Mouse (Mus musculus) stomach, postnatal 0 days (tissue): ENCODE data around the gene C530008M17Rik. TPM values are rescaled to one million over a fixed set of nuclear protein-coding genes. Genes with fewer than 3 reads are reported as not detected.
A peak's percentile ranks its signal among the peaks of the same experiment; 100 is the strongest.

ENCODE experiments used
- ATAC-seq: fragments of 200-750 bp; cut with Nextera tagmentation; 2 replicates; pipeline ENCODE4 v1.8.0; 2017; ENCODE audit not compliant: low FRiP score, low TSS enrichment
- DNase-seq: peaks from one replicate; pipeline ENCODE4 v3.0.0-alpha.2; 2016; ENCODE audit warnings: low spot score
- H3K27ac ChIP-seq: fragments of 300-500 bp; sonication (generic); replicated peaks from 2 replicates; pipeline ENCODE4 v1.5.1; 2014; ENCODE audit warnings: mild to moderate bottlenecking, control low read depth
- H3K27me3 ChIP-seq: fragments of 300-500 bp; sonication (generic); 2 replicates; pipeline ENCODE4 v1.6.1; 2014; ENCODE audit warnings: low read length; ENCODE audit not compliant: control insufficient read depth, insufficient read depth
- H3K36me3 ChIP-seq: fragments of 300-500 bp; sonication (generic); 2 replicates; pipeline ENCODE4 v1.6.1; 2014; ENCODE audit warnings: low read length, mixed read lengths; ENCODE audit not compliant: control insufficient read depth, insufficient read depth
- H3K4me1 ChIP-seq: fragments of 300-500 bp; sonication (generic); replicated peaks from 2 replicates; pipeline ENCODE4 v1.6.1; 2014; ENCODE audit warnings: antibody characterized with exemption; ENCODE audit not compliant: control insufficient read depth, insufficient read depth
- H3K4me2 ChIP-seq: fragments of 300-500 bp; sonication (generic); replicated peaks from 2 replicates; pipeline ENCODE4 v1.6.1; 2014; ENCODE audit warnings: low read depth, mild to moderate bottlenecking, control low read depth, moderate library complexity
- H3K4me3 ChIP-seq: fragments of 300-500 bp; sonication (generic); 2 replicates; pipeline ENCODE4 v1.5.1; 2014; ENCODE audit warnings: low read depth, low read length, control low read depth
- H3K9ac ChIP-seq: fragments of 300-500 bp; sonication (generic); 2 replicates; pipeline ENCODE4 v1.6.1; 2014; ENCODE audit warnings: mild to moderate bottlenecking, low read length, control low read depth, mixed read lengths
- H3K9me3 ChIP-seq: fragments of 300-500 bp; sonication (generic); 2 replicates; pipeline ENCODE4 v1.6.1; 2016; ENCODE audit warnings: low read length; ENCODE audit not compliant: control insufficient read depth
- CTCF ChIP-seq: IDR thresholded peaks from 2 replicates; pipeline ENCODE4 v1.5.1; 2016; ENCODE audit warnings: antibody characterized with exemption, low read depth, mild to moderate bottlenecking, moderate library complexity
- EP300 ChIP-seq: optimal IDR thresholded peaks from 2 replicates; pipeline ENCODE3; 2016; ENCODE audit warnings: antibody characterized with exemption
- WGBS: fragments of 180-500 bp; shearing (Covaris S2); extraction: QIAGEN DNeasy Blood & Tissue Kit; methylation state at CpG from one replicate; pipeline ENCODE4 v1.1.7; 2014; 5-methylcytosine and 5-hydroxymethylcytosine counted together
- polyA plus RNA-seq: library from polyadenylated mRNA; unstranded; fragments of >200 nt; fragmentation: Nextera tagmentation; extraction: Ambion mirVana; gene quantifications from 2 replicates; pipeline ENCODE4 v1.2.1, GENCODE M21; 2015

Gene C530008M17Rik
- polyA plus RNA-seq, 1 experiment from 2014 or later: 3.6 TPM

DNA sequence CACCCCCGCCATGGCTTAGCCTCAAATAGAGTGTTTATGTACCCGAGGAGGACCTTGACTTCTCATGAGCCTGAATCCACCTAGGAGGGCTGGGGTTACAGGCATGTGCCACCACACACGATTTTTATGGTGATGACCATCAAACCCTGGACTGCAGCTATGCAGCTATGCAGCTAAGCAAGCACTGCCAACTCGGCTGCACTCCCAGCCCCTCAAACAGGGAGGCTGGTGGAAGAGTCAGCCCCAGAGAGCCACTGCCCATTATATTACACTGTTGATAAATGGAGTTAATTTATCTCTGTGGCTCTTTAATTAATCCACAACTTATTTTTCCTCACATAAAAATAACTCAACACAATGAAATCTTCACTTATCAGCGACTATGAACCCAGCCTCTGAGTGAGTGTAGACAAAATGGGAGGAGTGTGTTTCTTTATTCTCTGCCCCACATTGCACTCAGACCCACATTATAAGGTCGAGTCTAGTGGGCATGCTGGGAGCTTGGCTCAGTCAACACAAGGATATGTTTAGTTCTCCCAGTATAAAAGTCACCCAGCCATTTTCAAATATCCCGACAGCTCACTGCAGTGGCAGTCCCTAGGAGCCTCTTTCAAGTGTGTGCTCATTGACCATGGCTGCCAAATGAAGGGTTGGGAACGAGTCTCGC lies 117.3 kb downstream of the C530008M17Rik start:
- no peak overlapping the region for H3K4me3 ChIP-seq
- WGBS: 51% methylated on average over 9 of the region's 9 CpGs
- H3K9me3 ChIP-seq: no peaks in the 10 kb centered on the region
- no peaks in the 10 kb centered on the region for H3K36me3 ChIP-seq
- H3K4me1 ChIP-seq: no peaks in the 10 kb centered on the region
- no peaks in the 10 kb centered on the region for H3K27me3 ChIP-seq
- no peak overlapping the region for H3K4me2 ChIP-seq
- H3K27ac ChIP-seq: no peak overlapping the region
- peak; percentile 27 for DNase-seq
- H3K9ac ChIP-seq: no peak overlapping the region
- TF ChIP-seq EP300 (no peak), CTCF (no peak)
- peak; percentile 84 for ATAC-seq

DNA sequence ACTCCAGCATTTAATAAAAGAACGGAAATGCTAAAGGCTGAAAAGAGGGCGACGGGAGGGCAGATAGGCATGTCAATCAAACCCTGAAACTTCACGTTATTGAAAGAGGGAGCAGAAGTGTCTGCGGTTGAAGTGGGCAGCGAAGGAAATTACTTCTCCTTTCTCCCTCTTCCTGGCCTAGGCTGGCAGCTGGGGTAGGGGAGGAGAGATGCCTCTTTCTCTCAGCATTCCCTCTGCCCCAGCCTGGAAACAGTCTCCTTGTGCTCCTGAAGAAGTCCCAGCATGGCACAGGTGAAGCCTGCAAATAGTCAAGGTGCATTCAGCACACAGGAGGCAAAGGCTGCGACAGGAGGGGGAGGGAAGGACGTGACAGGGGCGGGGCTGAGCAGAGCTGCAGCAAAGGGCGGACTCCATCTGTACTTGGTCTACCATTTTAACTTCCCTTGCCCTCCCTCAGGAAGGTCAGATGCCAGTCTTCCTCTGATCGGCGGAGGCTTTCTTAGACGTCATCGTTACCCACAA lies 122.8 kb downstream of the C530008M17Rik start:
- ATAC-seq (peak; percentile 88), DNase-seq (peak; percentile 72)
- Histone ChIP-seq H3K27me3 (no peaks in the 10 kb centered on the region), H3K9me3 (no peaks in the 10 kb centered on the region), H3K9ac (no peak overlapping the region; the same call in 1 of the 2 replicates), H3K4me2 (peak overlapping the region; percentile 20; the same call in 1 of the 2 replicates), H3K27ac (no peak overlapping the region), H3K36me3 (no peaks in the 10 kb centered on the region), H3K4me1 (no peaks in the 10 kb centered on the region), H3K4me3 (no peak overlapping the region)
- no peak for TF ChIP-seq EP300
- no peak for TF ChIP-seq CTCF
- WGBS: 43% methylated on average over 14 of the region's 14 CpGs

- H3K27ac ChIP-seq: no peak overlapping the region
- ATAC-seq: no peak
- WGBS: 72% methylated on average over 13 of the region's 13 CpGs
- no peak overlapping the region for H3K4me3 ChIP-seq
- no peaks in the 10 kb centered on the region for H3K36me3 ChIP-seq
- DNase-seq: no peak
- H3K4me2 ChIP-seq: no peak overlapping the region
- H3K9ac ChIP-seq: no peak overlapping the region
- H3K4me1 ChIP-seq: no peaks in the 10 kb centered on the region
- no peaks in the 10 kb centered on the region for H3K9me3 ChIP-seq
- TF ChIP-seq CTCF: no peak
- no peak for TF ChIP-seq EP300
- H3K27me3 ChIP-seq: no peaks in the 10 kb centered on the region
Measured at GRCm38 (mm10) chr5:76781943-76782342, 125.6 kb downstream of the C530008M17Rik start.

DNA sequence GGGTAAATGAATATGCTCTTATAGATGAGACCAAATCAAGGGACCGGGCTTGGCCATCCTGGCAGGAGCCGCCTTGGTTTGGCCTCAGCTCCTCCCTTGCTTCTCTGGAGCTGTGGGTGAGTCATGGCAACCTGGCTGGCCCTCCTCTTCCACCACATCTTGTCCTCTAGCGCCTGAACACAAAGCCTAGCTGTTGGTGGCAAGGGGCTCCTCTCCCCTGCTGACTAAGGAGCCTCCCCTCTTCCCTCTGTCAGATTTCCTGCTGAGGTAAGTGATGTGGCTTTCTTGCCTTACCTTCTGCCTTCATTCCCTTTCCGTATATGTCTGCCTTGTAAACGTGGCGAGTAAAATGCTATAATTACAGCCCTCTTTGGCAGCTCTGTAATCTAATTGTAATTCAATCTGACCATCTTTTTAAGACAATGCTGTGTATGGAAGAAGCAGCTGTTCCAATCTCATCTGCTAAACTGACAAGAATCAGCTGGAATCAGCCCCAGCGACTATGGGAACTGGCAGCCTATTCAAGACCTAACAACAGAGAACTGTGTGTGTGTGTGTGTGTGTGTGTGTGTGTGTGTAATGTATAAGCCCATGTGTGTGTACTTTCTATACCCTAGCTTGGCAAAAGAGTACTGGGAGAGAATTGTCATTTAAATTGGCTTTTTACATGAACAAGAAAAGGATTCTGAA lies 126.2 kb downstream of the C530008M17Rik start:
- no peak for TF ChIP-seq EP300
- no peak for TF ChIP-seq CTCF
- Histone ChIP-seq H3K9me3 (no peaks in the 10 kb centered on the region), H3K27me3 (no peaks in the 10 kb centered on the region), H3K36me3 (no peaks in the 10 kb centered on the region), H3K9ac (no peak overlapping the region), H3K27ac (no peak overlapping the region), H3K4me3 (no peak overlapping the region), H3K4me2 (no peak overlapping the region; the same call in 1 of the 2 replicates), H3K4me1 (no peaks in the 10 kb centered on the region)
- ATAC-seq: peak; percentile 45; the same call in 1 of the 2 replicates
- peak; percentile 19 for DNase-seq
- 44% methylated on average over 7 of the region's 7 CpGs for WGBS

DNA sequence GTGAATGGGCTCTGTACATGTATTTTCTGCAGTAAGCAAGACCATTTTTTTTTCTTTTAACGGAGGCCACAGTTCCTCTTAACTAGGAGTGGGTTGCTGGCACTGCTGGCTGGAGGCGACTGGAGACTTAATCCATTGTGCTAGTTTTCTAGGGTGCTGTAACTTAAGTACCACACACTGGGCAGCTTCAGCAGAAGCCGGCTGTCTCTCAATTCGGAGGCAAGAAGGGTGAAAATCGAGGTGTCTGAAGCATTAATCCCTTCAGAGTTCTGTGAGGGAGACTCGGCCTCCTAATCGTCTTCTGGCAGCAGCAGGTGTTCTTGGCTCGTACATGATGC lies 126.8 kb downstream of the C530008M17Rik start:
- H3K9ac ChIP-seq: no peak overlapping the region
- no peaks in the 10 kb centered on the region for H3K4me1 ChIP-seq
- DNase-seq (no peak), ATAC-seq (no peak)
- no peak overlapping the region for H3K4me3 ChIP-seq
- H3K4me2 ChIP-seq: no peak overlapping the region
- 72% methylated on average over 8 of the region's 8 CpGs for WGBS
- H3K27ac ChIP-seq: no peak overlapping the region
- no peak for TF ChIP-seq EP300
- no peak for TF ChIP-seq CTCF
- H3K27me3 ChIP-seq: no peaks in the 10 kb centered on the region
- H3K9me3 ChIP-seq: no peaks in the 10 kb centered on the region
- H3K36me3 ChIP-seq: no peaks in the 10 kb centered on the region
